Mouse (Mus musculus): ENCODE results near the gene Unc13d. TPM values are rescaled to one million over a fixed set of nuclear protein-coding genes. Genes with fewer than 3 reads are reported as not detected.

Gene Unc13d
- total RNA-seq, 2 experiments from 2014 or later = 0.41 to 0.42 TPM

GRCm38 (mm10) chr11:116081081-116081480 lies 3.3 kb upstream of the Unc13d start:
- intact Hi-C loops (cut with DNase I) = loop anchor here (5.0 kb wide), 1 partner anchor 139 kb away; no protein-coding TSS in a partner anchor
- DNase-seq = peak in 1 of 2 experiments; percentile 75

- intact Hi-C loops (cut with DNase I) = no loop called here
- no peak for DNase-seq
Measured at GRCm38 (mm10) chr11:116079511-116079910, 1.8 kb upstream of the Unc13d start.

GRCm38 (mm10) chr11:116078676-116079320 lies 1.0 kb upstream of the Unc13d start:
- intact Hi-C loops (cut with DNase I) = no loop called here
- DNase-seq = no peak

- peak in 1 of 2 experiments; percentile 53 for DNase-seq
- intact Hi-C loops (cut with DNase I) = no loop called here
Measured at GRCm38 (mm10) chr11:116078221-116078620, 460 bp upstream of the Unc13d start.

- no peak for DNase-seq
- intact Hi-C loops (cut with DNase I) = no loop called here
Measured at GRCm38 (mm10) chr11:116076836-116077235, 925 bp downstream of the Unc13d start.

GRCm38 (mm10) chr11:116076266-116076540 lies 1.6 kb downstream of the Unc13d start:
- no peak for DNase-seq
- intact Hi-C loops (cut with DNase I) = no loop called here

- intact Hi-C loops (cut with DNase I) = no loop called here
- no peak for DNase-seq
Measured at GRCm38 (mm10) chr11:116075539-116076265, 2.1 kb downstream of the Unc13d start.

- DNase-seq = no peak
- intact Hi-C loops (cut with DNase I) = no loop called here
Measured at GRCm38 (mm10) chr11:116074436-116074991, 3.2 kb downstream of the Unc13d start.

- DNase-seq = no peak
- intact Hi-C loops (cut with DNase I) = no loop called here
Measured at GRCm38 (mm10) chr11:116072608-116073007, 5.2 kb downstream of the Unc13d start.

- DNase-seq = no peak
- intact Hi-C loops (cut with DNase I) = no loop called here
Measured at GRCm38 (mm10) chr11:116071510-116071909, 6.3 kb downstream of the Unc13d start.

- DNase-seq = no peak
- intact Hi-C loops (cut with DNase I) = no loop called here
Measured at GRCm38 (mm10) chr11:116065345-116065744, 12.4 kb downstream of the Unc13d start.

GRCm38 (mm10) chr11:116064187-116064867 lies 13.4 kb downstream of the Unc13d start:
- DNase-seq = no peak
- intact Hi-C loops (cut with DNase I) = no loop called here

- no peak for DNase-seq
- intact Hi-C loops (cut with DNase I) = no loop called here
Measured at GRCm38 (mm10) chr11:116063562-116063961, 14.2 kb downstream of the Unc13d start.

- no peak for DNase-seq
- intact Hi-C loops (cut with DNase I) = no loop called here
Measured at GRCm38 (mm10) chr11:116062521-116062920, 15.2 kb downstream of the Unc13d start.

- no peak for DNase-seq
- intact Hi-C loops (cut with DNase I) = no loop called here
Measured at GRCm38 (mm10) chr11:116061641-116062415, 15.9 kb downstream of the Unc13d start.

- DNase-seq = no peak
- intact Hi-C loops (cut with DNase I) = no loop called here
Measured at GRCm38 (mm10) chr11:116060596-116060995, 17.2 kb downstream of the Unc13d start.

GRCm38 (mm10) chr11:116059691-116060025 lies 18.1 kb downstream of the Unc13d start:
- DNase-seq = no peak
- intact Hi-C loops (cut with DNase I) = no loop called here

- intact Hi-C loops (cut with DNase I) = no loop called here
- no peak for DNase-seq
Measured at GRCm38 (mm10) chr11:116058868-116059690, 18.7 kb downstream of the Unc13d start.

- DNase-seq = no peak
- intact Hi-C loops (cut with DNase I) = no loop called here
Measured at GRCm38 (mm10) chr11:116058022-116058614, 19.6 kb downstream of the Unc13d start.
